Mouse (Mus musculus) cortical plate, adult 2 months (tissue): ENCODE measurements at regions not wholly inside any gene's neighbourhood (a gene's known extent, or its start where the extent isn't known, plus 50 kb on each side); places are given as distances from the start of the nearest gene placed in this dataset.

Experiments
- CTCF ChIP-seq: fragments of 200-500 bp; IDR thresholded peaks from 2 replicates; pipeline ENCODE4 v1.5.1; 2011; ENCODE audit warnings: mild to moderate bottlenecking, control low read depth, low read length; ENCODE audit not compliant: insufficient read depth; ENCODE audit errors: extremely low read depth
- POLR2A ChIP-seq: fragments of 200-500 bp; IDR thresholded peaks from 2 replicates; pipeline ENCODE4 v1.6.1; 2011; ENCODE audit warnings: mild to moderate bottlenecking, low read length, control low read depth; ENCODE audit not compliant: insufficient read depth; ENCODE audit errors: extremely low read depth

DNA sequence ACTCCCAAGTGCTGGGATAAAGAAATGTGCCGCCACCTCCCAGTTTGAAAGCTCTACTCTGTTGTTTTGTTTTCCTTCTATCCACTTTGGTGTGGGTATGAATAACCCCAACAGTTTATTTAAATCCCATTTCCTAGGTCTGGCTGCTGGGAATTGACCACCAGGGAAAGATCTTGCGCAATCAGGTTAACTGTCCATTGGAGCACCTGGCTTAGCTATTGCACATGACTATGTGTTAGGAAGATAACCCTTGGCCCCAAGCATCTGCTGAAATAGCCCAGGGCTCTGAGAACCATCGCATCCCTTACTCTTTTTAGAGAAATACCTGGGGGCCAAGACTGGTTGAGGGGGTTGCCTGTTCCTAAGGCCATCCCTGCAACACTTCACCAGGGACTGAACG, 74.0 kb downstream of the Foxb1 start:
- TF ChIP-seq CTCF (no peak), POLR2A (no peak)
